Mouse (Mus musculus) mouse embryonic stem cell (cell line): ENCODE measurements around the gene Tmem229b.

Experiments
- in situ Hi-C, 2 experiments: fragments of 300-500 bp; cut with MboI; formaldehyde crosslinking; loops; 1 replicate in 1 of 2; 3 replicates in 1 of 2; pipeline ENCODE4 v1.14.3; 2019 to 2020; ENCODE audit warnings: low sequenced_read_pairs in 2 of 2, low pct_unique_long_range_greater_than_20kb in 1 of 2, mixed read lengths in 1 of 2; ENCODE audit not compliant: unreplicated experiment in 1 of 2

Tmem229b gene

DNA sequence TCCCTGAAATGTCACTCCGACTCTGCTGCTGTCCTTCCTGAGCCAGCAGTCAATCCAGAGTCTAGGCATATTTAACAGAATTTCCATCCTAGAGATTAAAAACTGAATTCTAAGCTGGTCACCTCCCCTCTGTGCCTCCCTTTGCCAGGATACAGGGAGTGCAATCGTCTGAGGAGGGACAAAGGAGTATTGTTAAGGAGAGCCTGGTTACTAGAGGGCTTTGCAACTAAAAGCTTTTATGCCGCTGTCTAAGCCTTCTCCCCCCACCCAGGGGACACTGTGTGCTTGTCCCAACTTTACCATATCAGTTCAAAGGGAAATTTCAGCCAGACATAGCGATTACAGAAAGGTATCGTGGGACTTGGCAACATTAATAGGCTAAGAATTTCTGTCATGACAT, 8.7 kb upstream of the Tmem229b start:
- in situ Hi-C loops: no loop called here

DNA sequence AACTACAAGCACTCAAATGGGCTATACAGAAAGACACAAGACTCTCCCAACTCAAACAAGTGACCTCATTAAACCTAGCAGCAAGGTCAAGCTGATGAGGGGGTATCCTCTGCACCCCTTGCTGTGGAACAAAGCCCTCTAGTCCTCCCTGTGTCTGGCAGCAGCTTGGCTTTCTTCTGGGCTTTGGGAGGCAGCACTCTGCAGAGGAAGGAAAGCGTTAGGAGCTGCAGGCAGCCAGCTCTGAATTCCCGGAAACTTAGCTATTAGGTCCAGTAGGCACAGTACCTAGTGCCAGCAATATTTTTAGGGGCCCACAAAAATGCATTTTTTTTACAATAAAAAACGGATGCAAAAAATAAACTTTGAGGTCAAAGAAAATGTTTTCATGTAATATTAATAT, 3.1 kb upstream of the Tmem229b start:
- in situ Hi-C loops: no loop called here

DNA sequence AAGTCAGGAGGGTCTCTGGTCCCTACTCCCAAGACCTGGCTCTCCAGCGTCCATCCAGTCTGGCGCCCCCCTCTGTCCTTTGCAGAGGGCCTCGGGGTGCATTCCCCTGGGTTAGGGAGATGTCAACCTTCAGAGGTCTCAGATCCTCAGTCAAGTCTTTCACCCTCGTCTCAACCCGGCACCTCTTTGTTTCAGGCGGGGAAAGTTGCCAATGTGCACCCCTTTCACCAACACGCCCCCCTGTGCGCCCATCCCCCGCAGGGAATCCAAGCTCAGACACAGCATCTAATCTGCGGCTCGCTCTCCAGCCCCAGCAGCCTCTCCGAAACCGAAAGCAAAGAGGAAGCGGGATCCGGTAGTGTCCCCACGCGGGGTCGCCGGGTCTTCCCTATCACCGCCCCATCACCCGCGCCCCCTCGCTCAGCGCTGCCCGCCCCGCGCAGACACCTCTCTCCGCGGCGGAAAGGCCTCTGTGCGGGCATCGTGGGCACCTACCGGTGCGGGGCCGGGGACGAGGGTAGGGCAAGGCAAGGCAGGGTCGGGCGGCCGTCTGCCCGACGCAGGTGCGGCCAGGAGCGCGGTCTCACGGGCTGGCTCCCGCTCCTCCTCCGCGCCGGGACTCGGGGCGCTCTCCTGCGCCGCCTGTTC, 825 bp downstream of the Tmem229b start:
- in situ Hi-C loops: no loop called here

GRCm38 (mm10) chr12:79006076-79006475, 1.4 kb downstream of the Tmem229b start:
- in situ Hi-C loops: no loop called here

DNA sequence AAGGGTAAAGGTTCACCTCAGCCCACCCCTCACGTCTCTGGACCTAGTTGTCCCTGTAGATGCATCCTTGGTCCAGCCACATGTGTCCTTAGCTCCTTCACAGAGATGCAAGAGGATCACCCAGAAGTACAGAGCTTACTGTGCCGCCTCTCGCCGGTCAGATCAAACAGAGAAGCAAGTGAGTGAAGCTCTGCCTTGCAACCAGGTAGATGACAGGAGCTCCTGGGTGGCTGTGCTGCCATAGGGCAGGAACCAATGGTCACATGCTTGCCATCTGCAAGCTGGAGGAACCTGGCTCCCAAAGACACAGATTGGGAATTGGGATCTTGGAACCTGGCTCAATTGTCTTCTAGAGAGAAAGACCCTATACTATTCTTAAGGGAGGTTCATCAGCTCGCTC, 2.0 kb downstream of the Tmem229b start:
- in situ Hi-C loops: no loop called here

DNA sequence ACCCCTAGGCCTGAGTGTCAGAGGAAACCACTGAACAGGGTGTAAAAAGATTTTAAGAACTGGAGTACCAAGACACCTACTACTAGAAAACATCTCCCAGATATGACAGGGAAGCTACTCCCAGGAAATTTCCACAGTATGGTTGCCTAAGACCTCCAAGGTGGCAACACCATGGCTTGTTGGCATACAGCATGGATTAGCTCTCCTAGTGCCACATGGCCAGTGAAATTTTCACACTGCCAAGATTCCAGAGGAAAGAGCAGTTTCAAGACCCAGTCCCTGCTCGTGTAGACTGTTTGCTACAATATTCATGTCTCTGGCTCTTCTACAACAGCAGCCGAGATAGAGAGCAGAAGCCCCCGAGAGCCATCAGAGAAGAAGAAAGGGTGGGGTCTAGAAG, 4.4 kb downstream of the Tmem229b start:
- in situ Hi-C loops: no loop called here

DNA sequence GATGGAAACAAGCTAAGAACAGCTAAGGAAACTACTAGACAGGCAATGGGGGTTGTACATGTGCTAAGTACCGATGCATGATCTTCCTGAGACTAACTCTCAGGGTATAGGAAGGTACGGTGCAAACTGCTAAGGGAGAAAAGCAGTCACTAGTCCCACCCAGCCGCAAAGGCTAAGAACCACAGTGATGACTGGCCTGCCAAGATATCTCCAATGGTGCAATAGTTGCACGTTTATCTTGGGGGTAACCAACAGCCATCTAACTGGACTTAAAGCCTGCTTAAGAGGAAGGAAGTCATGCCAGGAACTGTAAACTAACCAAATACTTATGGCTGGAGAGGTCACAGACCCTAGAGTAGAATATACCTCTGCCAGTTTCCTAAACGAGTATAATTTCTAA, 5.0 kb downstream of the Tmem229b start:
- in situ Hi-C loops: no loop called here

DNA sequence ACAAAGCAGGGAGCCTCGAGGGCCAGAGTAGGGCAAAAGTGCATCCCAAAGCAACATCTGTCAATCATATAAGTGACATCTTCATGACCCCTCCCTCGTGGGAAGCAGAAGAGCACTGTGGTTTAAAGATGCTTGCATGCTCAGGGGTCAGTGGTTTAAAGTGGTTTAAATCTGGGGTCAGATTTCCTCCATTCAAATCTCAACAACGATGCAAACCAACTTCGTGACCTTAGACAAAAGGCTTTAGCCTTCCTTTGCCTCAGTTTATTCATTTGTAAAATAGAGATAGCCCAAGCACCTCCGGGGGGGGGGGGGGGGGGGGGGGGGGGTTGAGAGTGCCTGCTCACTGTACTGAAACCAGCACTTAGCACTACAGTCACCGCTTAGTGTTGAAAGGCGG, 10.7 kb downstream of the Tmem229b start:
- in situ Hi-C loops: no loop called here

- in situ Hi-C loops: no loop called here
Measured at GRCm38 (mm10) chr12:78996271-78996670, 11.2 kb downstream of the Tmem229b start.

DNA sequence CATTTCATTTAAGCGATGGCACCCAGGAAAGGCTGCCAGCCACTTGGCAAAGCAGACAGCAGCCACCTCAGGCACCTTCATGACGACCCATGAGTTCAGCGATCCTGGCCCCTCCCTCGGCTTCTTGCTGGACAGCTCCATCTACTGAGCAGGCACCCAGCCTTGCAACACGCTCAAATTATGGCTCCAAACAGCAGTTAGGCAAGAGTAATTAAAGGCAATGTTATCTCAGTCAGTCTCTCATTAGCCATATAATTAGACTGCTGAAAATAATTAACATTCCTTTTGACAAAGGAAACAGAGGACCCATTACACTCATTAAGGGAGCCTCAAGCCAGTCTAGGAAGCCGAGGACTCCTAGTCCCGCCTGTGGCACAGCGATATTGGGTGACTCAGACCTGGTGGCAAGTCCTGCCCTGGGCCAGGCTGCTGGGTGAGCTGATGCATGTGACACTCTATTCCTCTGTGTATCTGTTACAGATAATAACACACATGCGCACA, 19.8 kb downstream of the Tmem229b start:
- in situ Hi-C loops: no loop called here

GRCm38 (mm10) chr12:78984035-78984432, 23.4 kb downstream of the Tmem229b start:
- in situ Hi-C loops: no loop called here

GRCm38 (mm10) chr12:78983296-78984034, 24.0 kb downstream of the Tmem229b start:
- in situ Hi-C loops: no loop called here

- in situ Hi-C loops: no loop called here
Measured at GRCm38 (mm10) chr12:78981938-78982825, 25.2 kb downstream of the Tmem229b start.

DNA sequence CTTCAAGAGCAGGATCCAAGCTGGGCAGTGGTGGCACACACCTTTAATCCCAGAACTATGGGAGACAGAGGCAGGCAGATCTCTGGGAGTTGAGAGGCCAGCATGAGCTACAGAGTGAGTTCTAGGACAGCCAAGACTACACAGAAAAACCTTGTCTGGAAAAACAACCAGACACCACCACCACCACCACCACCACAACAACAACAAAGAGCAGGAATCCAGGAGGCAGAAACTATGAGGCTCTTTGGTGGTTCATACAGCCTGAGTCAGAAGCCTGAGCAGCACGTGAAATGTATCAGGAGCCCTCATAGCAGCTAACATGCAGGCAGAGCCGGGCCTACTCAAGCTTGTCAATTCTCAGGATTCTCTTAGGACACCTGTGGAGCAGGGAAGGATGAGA, 26.3 kb downstream of the Tmem229b start:
- in situ Hi-C loops: no loop called here

DNA sequence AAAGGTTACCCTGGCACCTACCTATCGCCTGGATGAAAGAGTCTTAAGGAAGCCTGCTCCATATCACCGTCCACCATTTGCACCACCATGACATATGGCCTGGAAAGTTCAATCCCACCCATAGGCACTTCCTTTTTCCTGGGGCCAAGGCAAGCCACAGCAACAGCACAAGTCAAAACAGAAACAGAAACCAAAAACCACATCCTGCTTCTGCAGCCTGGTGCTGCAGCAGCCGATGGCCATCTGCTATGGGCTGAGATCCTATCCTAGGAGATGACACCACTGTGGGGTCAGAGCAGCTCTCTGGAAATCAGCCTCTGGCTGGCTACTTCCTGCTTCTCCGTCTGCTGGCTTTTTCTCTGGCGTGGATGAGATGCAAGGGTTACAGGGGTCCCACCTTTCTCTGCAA, 26.7 kb downstream of the Tmem229b start:
- in situ Hi-C loops: no loop called here

DNA sequence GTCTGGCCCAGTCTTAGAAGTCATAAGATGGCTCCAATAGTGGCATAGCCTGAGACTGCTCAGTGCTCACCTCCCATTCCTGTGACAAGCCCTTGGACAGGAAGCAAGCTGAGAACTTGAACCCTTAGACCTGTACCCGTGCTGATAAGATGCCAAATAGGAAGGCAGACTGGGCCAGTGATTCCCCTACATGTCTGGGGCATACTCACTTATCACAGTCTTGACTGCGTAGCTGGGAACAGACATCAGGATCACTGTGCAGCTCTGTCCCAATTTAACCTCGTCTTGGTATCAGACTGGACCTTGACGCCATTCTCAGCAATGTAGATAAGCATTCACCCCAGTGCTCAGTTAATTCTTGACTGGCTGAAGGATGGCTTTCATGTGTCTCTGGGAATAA, 29.9 kb downstream of the Tmem229b start:
- in situ Hi-C loops: no loop called here

- in situ Hi-C loops: no loop called here
Measured at GRCm38 (mm10) chr12:78977078-78977477, 30.3 kb downstream of the Tmem229b start.

- in situ Hi-C loops: no loop called here
Measured at GRCm38 (mm10) chr12:78975836-78976235, 31.6 kb downstream of the Tmem229b start.

DNA sequence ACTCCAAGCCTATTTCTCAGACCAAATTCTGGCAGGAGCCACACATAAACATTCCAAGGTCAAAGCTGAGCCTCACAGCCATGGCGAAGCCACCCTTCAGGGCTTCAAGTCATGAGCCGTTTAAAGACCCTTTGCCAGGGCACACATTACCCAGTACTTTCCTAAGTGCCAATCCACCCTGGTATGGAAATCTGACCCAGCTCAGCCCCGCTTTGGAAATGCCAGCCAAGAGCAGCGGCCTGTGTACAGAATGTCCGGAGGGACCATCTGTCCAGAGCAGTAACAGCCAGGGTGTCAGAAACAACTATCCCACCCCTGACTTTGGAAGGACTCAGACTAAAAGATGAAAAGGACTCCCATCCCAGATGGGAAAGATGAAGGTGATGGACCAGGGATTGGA, 32.7 kb downstream of the Tmem229b start:
- in situ Hi-C loops: no loop called here
